Mouse (Mus musculus) spleen, adult 2 months (tissue): ENCODE measurements around the gene Phgr1. TPM values are rescaled to one million over a fixed set of nuclear protein-coding genes. Genes with fewer than 3 reads are reported as not detected.
A peak's percentile ranks its signal among the peaks of the same experiment; 100 is the strongest.

Source experiments
- DNase-seq, 2 experiments: peaks; one replicate each; pipeline versions ENCODE4 v3.0.0 to v3.0.0-alpha.2; 2012 to 2021; ENCODE audit warnings: low spot score in 2 of 2, low read depth in 1 of 2
- H3K27ac ChIP-seq: fragments of 200-500 bp; 2 replicates; pipeline ENCODE4 v1.5.1; 2012; ENCODE audit warnings: low read length, inconsistent platforms; ENCODE audit not compliant: insufficient read depth
- H3K27me3 ChIP-seq: fragments of 200-500 bp; 2 replicates; pipeline ENCODE4 v1.6.1; 2012; ENCODE audit warnings: mild to moderate bottlenecking, moderate library complexity, low read length, inconsistent platforms; ENCODE audit not compliant: control insufficient read depth, insufficient read depth
- H3K36me3 ChIP-seq: fragments of 200-500 bp; 2 replicates; pipeline ENCODE4 v1.6.1; 2012; ENCODE audit warnings: mild to moderate bottlenecking, low read length, inconsistent platforms; ENCODE audit not compliant: control insufficient read depth, insufficient read depth
- H3K4me1 ChIP-seq: fragments of 200-500 bp; 2 replicates; pipeline ENCODE4 v1.6.1; 2011; ENCODE audit warnings: inconsistent platforms; ENCODE audit not compliant: control insufficient read depth, insufficient read depth, insufficient read length
- H3K4me3 ChIP-seq: fragments of 200-500 bp; 2 replicates; pipeline ENCODE4 v1.5.1; 2011; ENCODE audit warnings: mild to moderate bottlenecking, inconsistent platforms; ENCODE audit not compliant: insufficient read depth, insufficient read length; ENCODE audit errors: extremely low read depth
- CTCF ChIP-seq: fragments of 200-500 bp; IDR thresholded peaks from 2 replicates; pipeline ENCODE4 v1.5.1; 2011; ENCODE audit warnings: mild to moderate bottlenecking, inconsistent platforms; ENCODE audit not compliant: insufficient read depth, insufficient read length, insufficient replicate concordance; ENCODE audit errors: extremely low read depth
- POLR2A ChIP-seq: fragments of 200-500 bp; IDR thresholded peaks from 2 replicates; pipeline ENCODE4 v1.6.1; 2011; ENCODE audit warnings: low read depth, low read length, inconsistent platforms
- WGBS: fragments of 180-500 bp; shearing (Covaris S2); methylation state at CpG from one replicate; pipeline ENCODE4 v1.1.7; 2018; 5-methylcytosine and 5-hydroxymethylcytosine counted together
- polyA plus RNA-seq: library from polyadenylated mRNA; depleted of rRNA; stranded (reverse); fragments of >200 nt; gene quantifications from 2 replicates; pipeline ENCODE4 v1.2.3, GENCODE M21; 2012

Gene Phgr1
- polyA plus RNA-seq, 1 experiment, result 0.36 TPM

GRCm38 (mm10) chr2:118729816-118730621 is 42.5 kb upstream of the Phgr1 start:
- Histone ChIP-seq H3K27ac (no peak overlapping the region), H3K4me1 (peaks cover 16% of the 10 kb centered on the region), H3K36me3 (no peaks in the 10 kb centered on the region), H3K27me3 (no peaks in the 10 kb centered on the region), H3K4me3 (no peak overlapping the region)
- no peak for DNase-seq
- 31% methylated on average over 8 of the region's 8 CpGs for WGBS
- no peak for TF ChIP-seq CTCF

GRCm38 (mm10) chr2:118730622-118730915 is 42.0 kb upstream of the Phgr1 start:
- peak; percentile 75 for TF ChIP-seq CTCF
- no peak for TF ChIP-seq POLR2A
- Histone ChIP-seq H3K27me3 (no peaks in the 10 kb centered on the region), H3K36me3 (no peaks in the 10 kb centered on the region), H3K27ac (no peak overlapping the region), H3K4me1 (peaks cover 16% of the 10 kb centered on the region), H3K4me3 (no peak overlapping the region)
- peak in 1 of 2 experiments; percentile 67 for DNase-seq
- WGBS, result 17% methylated on average over 3 of the region's 3 CpGs

DNA sequence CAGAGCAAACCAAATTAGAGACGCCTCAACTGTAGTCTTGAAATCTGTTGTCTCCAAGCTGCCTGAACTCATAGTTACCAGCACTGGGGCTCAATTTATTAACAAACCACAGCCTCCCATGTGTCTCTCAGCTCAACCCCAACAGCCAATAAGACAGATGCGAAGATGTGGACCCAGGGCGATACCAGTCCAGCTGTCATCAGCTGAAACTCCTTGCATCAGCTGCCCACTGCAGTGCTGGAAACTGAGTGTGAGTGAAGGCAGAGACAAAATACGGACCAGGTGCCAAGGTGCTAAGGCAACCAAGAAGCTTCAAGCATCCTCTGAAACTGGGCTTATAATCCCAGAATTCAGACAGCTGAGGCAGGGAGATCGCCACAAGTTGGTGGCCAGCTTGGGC is 40.6 kb upstream of the Phgr1 start:
- Histone ChIP-seq H3K27ac (no peak overlapping the region), H3K27me3 (no peaks in the 10 kb centered on the region), H3K4me3 (no peak overlapping the region), H3K36me3 (no peaks in the 10 kb centered on the region), H3K4me1 (peaks cover 16% of the 10 kb centered on the region)
- no peak for TF ChIP-seq CTCF
- TF ChIP-seq POLR2A, result no peak
- no peak for DNase-seq
- 85% methylated on average over 5 of the region's 5 CpGs for WGBS

GRCm38 (mm10) chr2:118733341-118733740 is 39.2 kb upstream of the Phgr1 start:
- H3K27ac ChIP-seq, result no peak overlapping the region
- TF ChIP-seq POLR2A (no peak), CTCF (no peak)
- H3K4me3 ChIP-seq, result no peak overlapping the region
- 86% methylated on average over 5 of the region's 5 CpGs for WGBS
- H3K27me3 ChIP-seq, result no peaks in the 10 kb centered on the region
- peaks cover 16% of the 10 kb centered on the region for H3K4me1 ChIP-seq
- DNase-seq, result no peak
- H3K36me3 ChIP-seq, result no peaks in the 10 kb centered on the region

- TF ChIP-seq POLR2A (no peak), CTCF (no peak)
- no peak for DNase-seq
- no peaks in the 10 kb centered on the region for H3K27me3 ChIP-seq
- 42% methylated on average over 3 of the region's 3 CpGs for WGBS
- peaks cover 5% of the 10 kb centered on the region; the same call in 1 of the 2 replicates for H3K4me1 ChIP-seq
- H3K27ac ChIP-seq, result no peak overlapping the region
- no peaks in the 10 kb centered on the region for H3K36me3 ChIP-seq
- H3K4me3 ChIP-seq, result no peak overlapping the region
Measured at GRCm38 (mm10) chr2:118740341-118740740, 32.2 kb upstream of the Phgr1 start.

DNA sequence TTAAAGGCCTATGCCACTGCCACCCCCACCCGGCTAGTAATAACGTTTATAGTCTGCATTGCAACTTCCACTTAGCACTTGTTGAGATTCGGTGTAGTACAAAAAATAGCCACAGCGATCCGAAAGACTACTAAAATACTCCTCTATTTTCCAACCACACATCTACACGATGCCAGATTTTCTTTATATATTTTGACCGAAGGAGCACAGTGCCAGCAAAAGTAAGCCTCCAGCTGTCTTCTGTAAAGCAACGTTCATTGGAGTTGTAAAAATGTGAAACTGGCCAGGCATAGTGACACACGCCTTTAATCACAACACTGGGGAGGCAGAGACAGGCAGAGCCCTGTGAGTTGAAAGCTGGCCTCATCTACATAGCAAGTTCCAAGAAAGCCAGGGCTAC is 31.4 kb upstream of the Phgr1 start:
- Histone ChIP-seq H3K27ac (no peak overlapping the region), H3K4me1 (peaks cover 5% of the 10 kb centered on the region; the same call in 1 of the 2 replicates), H3K4me3 (no peak overlapping the region), H3K27me3 (no peaks in the 10 kb centered on the region), H3K36me3 (no peaks in the 10 kb centered on the region)
- no peak for DNase-seq
- TF ChIP-seq POLR2A (no peak), CTCF (no peak)
- WGBS, result 71% methylated on average over 9 of the region's 9 CpGs

DNA sequence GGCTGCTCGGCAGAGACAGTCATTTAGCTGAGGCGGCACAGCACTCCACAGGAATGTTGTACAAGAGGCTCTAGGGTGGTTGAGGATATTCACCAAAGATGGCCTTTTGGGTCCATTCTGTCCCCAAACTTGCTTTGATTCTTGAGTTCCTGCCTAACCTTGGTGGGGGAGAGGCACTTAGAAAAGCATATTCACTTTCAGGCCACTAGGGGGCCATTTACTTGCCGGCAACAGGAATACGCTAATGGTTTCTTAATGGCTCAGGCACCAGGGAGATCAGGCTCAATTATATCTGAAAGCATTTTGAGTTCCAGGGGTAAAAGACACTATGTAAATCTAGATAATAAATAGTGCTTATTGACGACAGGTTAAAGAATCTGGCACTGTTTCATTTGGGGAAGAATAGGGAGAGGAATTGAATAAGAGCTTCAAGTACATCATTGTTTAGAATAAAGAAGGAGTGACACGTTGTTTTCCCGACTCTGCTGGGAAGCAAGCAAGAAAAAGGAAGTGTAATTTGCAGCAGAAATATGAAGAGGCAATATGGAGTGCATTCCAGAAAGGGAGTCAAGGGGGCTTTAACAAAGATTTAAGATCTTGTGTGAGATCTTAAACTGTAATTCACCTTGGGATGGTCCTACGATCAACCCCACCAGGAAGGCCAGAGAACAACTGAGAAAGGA is 29.2 kb upstream of the Phgr1 start:
- DNase-seq, result peak; percentile 36 to 37
- H3K27me3 ChIP-seq, result no peaks in the 10 kb centered on the region
- 29% methylated on average over 8 of the region's 8 CpGs for WGBS
- no peaks in the 10 kb centered on the region for H3K36me3 ChIP-seq
- no peak overlapping the region for H3K27ac ChIP-seq
- H3K4me3 ChIP-seq, result no peak overlapping the region
- TF ChIP-seq CTCF, result peak; percentile 20; the same call in 1 of the 2 replicates
- TF ChIP-seq POLR2A, result no peak
- H3K4me1 ChIP-seq, result peaks cover 13% of the 10 kb centered on the region
